Mouse (Mus musculus) limb, embryonic 10.5 days (tissue): ENCODE results near the gene Mon2. TPM values are rescaled to one million over a fixed set of nuclear protein-coding genes. Genes with fewer than 3 reads are reported as not detected.
A peak's percentile ranks its signal among the peaks of the same experiment; 100 is the strongest.
"Not testable (repeated sequence)": the region's sequence is repeated elsewhere in the genome, so short reads cannot be mapped to it uniquely, and the experiment has no call there.

ENCODE experiments used
- DNase-seq: peaks from one replicate; pipeline ENCODE4 v3.0.0-alpha.2; 2017; ENCODE audit warnings: low spot score
- H3K27ac ChIP-seq: fragments of 300-500 bp; sonication (generic); 2 replicates; pipeline ENCODE4 v1.5.1; 2016; ENCODE audit warnings: mild to moderate bottlenecking
- H3K27me3 ChIP-seq: fragments of 300-500 bp; sonication (generic); 2 replicates; pipeline ENCODE4 v1.6.1; 2016; ENCODE audit warnings: low read depth, mild to moderate bottlenecking; ENCODE audit not compliant: poor library complexity, severe bottlenecking
- H3K36me3 ChIP-seq: fragments of 300-500 bp; sonication (generic); 2 replicates; pipeline ENCODE4 v1.6.1; 2016; ENCODE audit warnings: mild to moderate bottlenecking, moderate library complexity
- H3K4me1 ChIP-seq: fragments of 300-500 bp; sonication (generic); 2 replicates; pipeline ENCODE4 v1.6.1; 2016
- H3K4me3 ChIP-seq: fragments of 300-500 bp; sonication (generic); 2 replicates; pipeline ENCODE4 v1.5.1; 2016; ENCODE audit warnings: mild to moderate bottlenecking, moderate library complexity
- H3K9me3 ChIP-seq: fragments of 300-500 bp; sonication (generic); replicated peaks from 2 replicates; pipeline ENCODE4 v1.6.1; 2016; ENCODE audit warnings: mild to moderate bottlenecking
- WGBS: fragments of 180-500 bp; shearing (Covaris S2); methylation state at CpG from one replicate; pipeline ENCODE4 v1.1.7; 2016; 5-methylcytosine and 5-hydroxymethylcytosine counted together
- polyA plus RNA-seq: library from polyadenylated mRNA; unstranded; fragments of >200 nt; fragmentation: Nextera tagmentation; extraction: Ambion mirVana; gene quantifications from 2 replicates; pipeline ENCODE4 v1.2.1, GENCODE M21; 2016

Gene Mon2
- polyA plus RNA-seq, 1 experiment from 2014 or later: 21.9 TPM

GRCm38 (mm10) chr10:122985252-122985514 is 91.1 kb downstream of the Mon2 start:
- no peak for DNase-seq
- H3K9me3 ChIP-seq: no peaks in the 10 kb centered on the region
- 0% methylated on average over 37 of the region's 37 CpGs for WGBS

GRCm38 (mm10) chr10:122984531-122985251 is 91.6 kb downstream of the Mon2 start:
- Histone ChIP-seq H3K4me1 (peaks cover 34% of the 10 kb centered on the region), H3K4me3 (peak overlapping the region; percentile 93), H3K9me3 (no peaks in the 10 kb centered on the region), H3K27me3 (no peaks in the 10 kb centered on the region), H3K36me3 (peaks cover 40% of the 10 kb centered on the region), H3K27ac (peak overlapping the region; percentile 100)
- WGBS: 5% methylated on average over 10 of the region's 10 CpGs
- no peak for DNase-seq

More at GRCm38 (mm10) chr10:122985252-122985514, 91.1 kb downstream of the Mon2 start:
- Histone ChIP-seq H3K4me3 (peak overlapping the region; percentile 93), H3K36me3 (peaks cover 35% of the 10 kb centered on the region), H3K4me1 (peaks cover 34% of the 10 kb centered on the region), H3K27ac (peak overlapping the region; percentile 100), H3K27me3 (no peaks in the 10 kb centered on the region)

- WGBS: 53% methylated on average over 10 of the region's 10 CpGs
Measured at GRCm38 (mm10) chr10:122983579-122984530, 92.5 kb downstream of the Mon2 start.

GRCm38 (mm10) chr10:122982909-122983578 is 93.3 kb downstream of the Mon2 start:
- H3K4me1 ChIP-seq: peaks cover 31% of the 10 kb centered on the region
- no peak for DNase-seq
- H3K27me3 ChIP-seq: no peaks in the 10 kb centered on the region
- peaks cover 50% of the 10 kb centered on the region for H3K36me3 ChIP-seq
- 91% methylated on average over 11 of the region's 11 CpGs for WGBS
- H3K4me3 ChIP-seq: peak overlapping the region; percentile 93
- H3K9me3 ChIP-seq: no peaks in the 10 kb centered on the region
- peak overlapping the region; percentile 100; the same call in 1 of the 2 replicates for H3K27ac ChIP-seq

More at GRCm38 (mm10) chr10:122983579-122984530, 92.5 kb downstream of the Mon2 start:
- Histone ChIP-seq H3K27ac (peak overlapping the region; percentile 100), H3K36me3 (peaks cover 47% of the 10 kb centered on the region), H3K4me1 (peaks cover 34% of the 10 kb centered on the region), H3K4me3 (peak overlapping the region; percentile 93), H3K27me3 (no peaks in the 10 kb centered on the region), H3K9me3 (no peaks in the 10 kb centered on the region)
- DNase-seq: no peak

- no peaks in the 10 kb centered on the region for H3K9me3 ChIP-seq
- H3K4me3 ChIP-seq: no peak overlapping the region
- H3K27me3 ChIP-seq: no peaks in the 10 kb centered on the region
- H3K36me3 ChIP-seq: peaks cover 57% of the 10 kb centered on the region
- no peak for DNase-seq
- 97% methylated on average over 12 of the region's 12 CpGs for WGBS
- H3K27ac ChIP-seq: no peak overlapping the region
- H3K4me1 ChIP-seq: peaks cover 16% of the 10 kb centered on the region
Measured at GRCm38 (mm10) chr10:122980123-122980522, 96.2 kb downstream of the Mon2 start.

- H3K4me3 ChIP-seq: no peak overlapping the region
- DNase-seq: no peak
- H3K27ac ChIP-seq: no peak overlapping the region
- H3K36me3 ChIP-seq: peaks cover 57% of the 10 kb centered on the region
- H3K27me3 ChIP-seq: no peaks in the 10 kb centered on the region
- peaks cover 17% of the 10 kb centered on the region for H3K4me1 ChIP-seq
- no peaks in the 10 kb centered on the region for H3K9me3 ChIP-seq
Measured at GRCm38 (mm10) chr10:122979356-122979755, 96.9 kb downstream of the Mon2 start.

GRCm38 (mm10) chr10:122976038-122976437 is 100.3 kb downstream of the Mon2 start:
- H3K4me3 ChIP-seq: no peak overlapping the region
- DNase-seq: no peak
- H3K27me3 ChIP-seq: no peaks in the 10 kb centered on the region
- peaks cover 12% of the 10 kb centered on the region for H3K4me1 ChIP-seq
- H3K27ac ChIP-seq: no peak overlapping the region
- H3K36me3 ChIP-seq: peaks cover 30% of the 10 kb centered on the region
- 89% methylated on average over 9 of the region's 9 CpGs for WGBS
- no peaks in the 10 kb centered on the region for H3K9me3 ChIP-seq

- Histone ChIP-seq H3K9me3 (no peaks in the 10 kb centered on the region), H3K4me3 (no peak overlapping the region), H3K27me3 (no peaks in the 10 kb centered on the region), H3K27ac (no peak overlapping the region), H3K4me1 (peaks cover 12% of the 10 kb centered on the region), H3K36me3 (peaks cover 7% of the 10 kb centered on the region; the same call in 1 of the 2 replicates)
- DNase-seq: no peak
Measured at GRCm38 (mm10) chr10:122973241-122973640, 103.1 kb downstream of the Mon2 start.

- no peak for DNase-seq
- H3K36me3 ChIP-seq: no peaks in the 10 kb centered on the region
- WGBS: 91% methylated on average over 7 of the region's 7 CpGs
- no peak overlapping the region for H3K4me3 ChIP-seq
- no peaks in the 10 kb centered on the region for H3K27me3 ChIP-seq
- no peak overlapping the region for H3K27ac ChIP-seq
- no peaks in the 10 kb centered on the region for H3K9me3 ChIP-seq
- peaks cover 7% of the 10 kb centered on the region; the same call in 1 of the 2 replicates for H3K4me1 ChIP-seq
Measured at GRCm38 (mm10) chr10:122970188-122970587, 106.1 kb downstream of the Mon2 start.

GRCm38 (mm10) chr10:122966421-122966820 is 109.9 kb downstream of the Mon2 start:
- Histone ChIP-seq H3K27me3 (peaks cover 28% of the 10 kb centered on the region), H3K36me3 (no peaks in the 10 kb centered on the region), H3K9me3 (no peaks in the 10 kb centered on the region), H3K4me1 (peaks cover 25% of the 10 kb centered on the region), H3K27ac (no peak overlapping the region), H3K4me3 (no peak overlapping the region)
- 79% methylated on average over 7 of the region's 7 CpGs for WGBS
- no peak for DNase-seq

- not testable (repeated sequence) for H3K36me3 ChIP-seq, H3K4me3 ChIP-seq, H3K27ac ChIP-seq, H3K9me3 ChIP-seq, DNase-seq
- peaks cover 28% of the 10 kb centered on the region for H3K27me3 ChIP-seq
- WGBS: 95% methylated on average over 5 of the region's 5 CpGs
- H3K4me1 ChIP-seq: peaks cover 33% of the 10 kb centered on the region
Measured at GRCm38 (mm10) chr10:122965650-122966049, 110.7 kb downstream of the Mon2 start.

- H3K27ac ChIP-seq: peak overlapping the region; percentile 66; the same call in 1 of the 2 replicates
- peaks cover 28% of the 10 kb centered on the region for H3K27me3 ChIP-seq
- WGBS: 32% methylated on average over 4 of the region's 4 CpGs
- peaks cover 36% of the 10 kb centered on the region for H3K4me1 ChIP-seq
- no peaks in the 10 kb centered on the region for H3K9me3 ChIP-seq
- DNase-seq: no peak
- no peaks in the 10 kb centered on the region for H3K36me3 ChIP-seq
- H3K4me3 ChIP-seq: peak overlapping the region; percentile 42; the same call in 1 of the 2 replicates
Measured at GRCm38 (mm10) chr10:122964241-122964636, 112.1 kb downstream of the Mon2 start.
